Mouse (Mus musculus) hematopoietic stem cell, adult 5-6 weeks (primary cell): ENCODE results near the gene Nanos2. TPM values are rescaled to one million over a fixed set of nuclear protein-coding genes. Genes with fewer than 3 reads are reported as not detected.

Source experiments
- total RNA-seq: library from RNA; stranded (forward); fragments of 172-1452, 232-1000 nt; gene quantifications from 2 replicates; pipeline ENCODE4 v1.2.3, GENCODE M21; 2017

Nanos2 gene
- total RNA-seq, 1 experiment from 2014 or later = not detected

Other genes with a start within 250 kb of the Nanos2 start
- not detected in 2 replicates for gene Psg19, start 188.9 kb upstream of the Nanos2 start, total RNA-seq
- gene Psg17, start 165.8 kb upstream of the Nanos2 start, total RNA-seq = not detected in 2 replicates
- 3.1 and 4.6 TPM in 2 replicates for gene Mill2, start 147.4 kb upstream of the Nanos2 start, total RNA-seq
- 14.1 and 39.9 TPM in 2 replicates for gene Pglyrp1, start 116.1 kb upstream of the Nanos2 start, total RNA-seq
- 12.6 and 15.5 TPM in 2 replicates for gene Ccdc61, start 77.0 kb upstream of the Nanos2 start, total RNA-seq
- gene Nova2, start 61.5 kb upstream of the Nanos2 start, total RNA-seq = 0.10 TPM in 1 of 2 replicates, not detected in the other
- 0.10 and 0.69 TPM in 2 replicates for gene Mypop, start 3.8 kb downstream of the Nanos2 start, total RNA-seq
- gene Irf2bp1, start 16.6 kb downstream of the Nanos2 start, total RNA-seq = 13.1 and 16.8 TPM in 2 replicates
- 2.7 and 3.3 TPM in 2 replicates for gene Foxa3, start 36.1 kb downstream of the Nanos2 start, total RNA-seq
- gene Sympk, start 37.0 kb downstream of the Nanos2 start, total RNA-seq = 41.0 and 42.4 TPM in 2 replicates
- gene Rsph6a, start 67.3 kb downstream of the Nanos2 start, total RNA-seq = not detected in 2 replicates
- gene Dmwd, start 88.8 kb downstream of the Nanos2 start, total RNA-seq = 13.5 TPM in 2 replicates
- gene Dmpk, start 96.4 kb downstream of the Nanos2 start, total RNA-seq = 3.6 TPM in 1 of 2 replicates, not detected in the other
- 7.9 and 9.3 TPM in 2 replicates for gene Six5, start 107.2 kb downstream of the Nanos2 start, total RNA-seq
- 0.50 and 1.1 TPM in 2 replicates for gene Gm4969, start 131.0 kb downstream of the Nanos2 start, total RNA-seq
- 7.8 and 8.3 TPM in 2 replicates for gene Fbxo46, start 132.5 kb downstream of the Nanos2 start, total RNA-seq
- gene Qpctl, start 161.9 kb downstream of the Nanos2 start, total RNA-seq = 3.5 and 4.8 TPM in 2 replicates
- gene Snrpd2, start 162.3 kb downstream of the Nanos2 start, total RNA-seq = 55.1 and 97.6 TPM in 2 replicates
- gene Gipr, start 178.7 kb downstream of the Nanos2 start, total RNA-seq = not detected in 2 replicates
- 20.0 and 23.6 TPM in 2 replicates for gene Eml2, start 189.0 kb downstream of the Nanos2 start, total RNA-seq
- gene Gpr4, start 225.1 kb downstream of the Nanos2 start, total RNA-seq = 0.74 and 1.4 TPM in 2 replicates
- 19.9 and 26.8 TPM in 2 replicates for gene Opa3, start 240.9 kb downstream of the Nanos2 start, total RNA-seq